Comparison of ENCODE assay signal across 9 mouse cellular contexts in the genomic region with DNA sequence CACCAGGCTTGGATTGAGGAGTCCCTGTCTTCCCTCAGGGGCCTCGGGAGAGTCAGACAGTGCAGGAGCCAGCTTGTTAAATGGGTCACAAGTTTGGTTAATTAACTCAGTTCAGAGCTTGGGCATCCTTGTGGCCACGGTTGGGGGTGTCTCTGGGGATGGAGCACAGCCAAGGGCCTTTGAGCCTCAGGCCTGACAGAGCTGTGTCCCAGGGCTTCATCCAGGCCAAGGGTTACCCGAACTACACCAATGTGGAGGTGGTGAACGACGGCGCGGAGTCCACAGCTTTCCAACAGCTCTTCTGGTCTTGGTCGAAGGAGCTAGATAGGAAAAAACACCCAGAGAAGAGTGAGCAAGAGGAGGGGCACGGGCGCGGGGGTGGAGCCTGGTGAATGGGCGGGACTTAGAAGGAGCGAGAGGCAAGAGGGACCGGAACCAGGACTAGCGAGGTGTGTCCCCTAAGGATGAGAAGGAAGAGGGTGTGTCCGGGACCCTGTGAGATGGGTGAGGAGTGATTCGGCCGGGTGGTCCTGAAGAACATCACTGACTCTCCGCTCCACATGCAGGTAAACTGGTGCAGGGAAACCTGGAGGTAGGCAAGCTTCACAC. TPM values are rescaled to one million over a fixed set of nuclear protein-coding genes. Genes with fewer than 3 reads are reported as not detected.
DNase-seq lines count a peak whose midpoint lies in the region; ATAC-seq and TF ChIP-seq lines count a peak whose summit lies in the region.
"Had no signal": no experiment of that assay in that cellular context is flagged by ENCODE, and none has a peak within 500 bp of the region (broad histone marks: within the 10 kb centered on the region; RNA-seq: fewer than 3 reads in every experiment).

No protein-coding gene starts in this region.

- 20% methylated on average over 19 of the region's 19 CpGs for WGBS in heart, embryonic 14.5 days
- 27% methylated on average over 19 of the region's 19 CpGs for WGBS in forebrain, embryonic 12.5 days
- WGBS in forebrain, postnatal 0 days, result 30% methylated on average over 19 of the region's 19 CpGs

- no peak overlapping the region for H3K27ac ChIP-seq in heart, embryonic 14.5 days (replicated peaks in 1 of 2; ENCODE audit: control insufficient read depth in 1 of 2, insufficient read depth in 1 of 2, low read depth in 2 of 2, low read length in 2 of 2)
- no peak overlapping the region for H3K27ac ChIP-seq in forebrain, embryonic 12.5 days
- H3K27ac ChIP-seq in forebrain, postnatal 0 days (ENCODE audit: low read depth, low read length), result no peak overlapping the region

- no peak overlapping the region for H3K9ac ChIP-seq in heart, embryonic 14.5 days (ENCODE audit: low read length)
- H3K9ac ChIP-seq in forebrain, embryonic 12.5 days, result no peak overlapping the region
- no peak overlapping the region for H3K9ac ChIP-seq in forebrain, postnatal 0 days

- in situ Hi-C loops in Patski (cut with MboI; ENCODE audit: low pct_unique_long_range_greater_than_20kb), result no loop called here

- H3K36me3 ChIP-seq in heart, embryonic 14.5 days (ENCODE audit: control insufficient read depth, insufficient read depth, low read length), result no peaks in the 10 kb centered on the region
- H3K36me3 ChIP-seq in forebrain, embryonic 12.5 days (replicated peaks), result no peaks in the 10 kb centered on the region
- no peaks in the 10 kb centered on the region for H3K36me3 ChIP-seq in forebrain, postnatal 0 days (ENCODE audit: insufficient read depth)

- H3K4me3 ChIP-seq in heart, embryonic 14.5 days (ENCODE audit: control insufficient read depth in 1 of 2, insufficient read depth in 1 of 2, low read depth in 1 of 2, low read length in 2 of 2), result no peak overlapping the region
- no peak overlapping the region for H3K4me3 ChIP-seq in forebrain, embryonic 12.5 days (replicated peaks)
- H3K4me3 ChIP-seq in forebrain, postnatal 0 days (ENCODE audit: low read depth, low read length), result no peak overlapping the region

- no peaks in the 10 kb centered on the region for H3K9me3 ChIP-seq in heart, embryonic 14.5 days (ENCODE audit: control insufficient read depth, low read length)
- H3K9me3 ChIP-seq in forebrain, embryonic 12.5 days, result no peaks in the 10 kb centered on the region
- H3K9me3 ChIP-seq in forebrain, postnatal 0 days (ENCODE audit: low read length), result no peaks in the 10 kb centered on the region

- TF ChIP-seq CTCF in Patski (IDR thresholded peaks at IDR 0.05), result no peak
- no peak for TF ChIP-seq CTCF in forebrain, postnatal 0 days (IDR thresholded peaks at IDR 0.05; ENCODE audit: low read depth)

- POLR2A ChIA-PET in Patski (lab: Charles Lee), result no interaction called here

- CTCF ChIA-PET in Patski (lab: Charles Lee), result interaction anchor here (1.6 to 1.7 kb wide), 2 partner anchors 138 to 155 kb away, joined by 4 to 7 read pairs; partner anchors contain the start of gene Ctdspl

- H3K27me3 ChIP-seq in heart, embryonic 14.5 days (ENCODE audit: control insufficient read depth, insufficient read depth, low read length), result no peaks in the 10 kb centered on the region
- H3K27me3 ChIP-seq in Patski, result no peaks in the 10 kb centered on the region
- H3K27me3 ChIP-seq in forebrain, embryonic 12.5 days, result peaks cover 4% of the 10 kb centered on the region; the same call in 1 of the 2 replicates
- H3K27me3 ChIP-seq in forebrain, postnatal 0 days (ENCODE audit: insufficient read depth, low read length), result no peaks in the 10 kb centered on the region

- H3K4me2 ChIP-seq in heart, embryonic 14.5 days (ENCODE audit: low read length), result peak overlapping the region; percentile 27; the same call in 1 of the 2 replicates
- no peak overlapping the region for H3K4me2 ChIP-seq in forebrain, embryonic 12.5 days
- no peak overlapping the region for H3K4me2 ChIP-seq in forebrain, postnatal 0 days (ENCODE audit: low read depth)

- ATAC-seq in heart, embryonic 14.5 days (ENCODE audit: insufficient number of reproducible peaks, insufficient read depth, low FRiP score, low read depth), result no peak
- peak; percentile 76 for ATAC-seq in Patski
- no peak for ATAC-seq in forebrain, embryonic 12.5 days (ENCODE audit: low FRiP score)
- no peak for ATAC-seq in forebrain, postnatal 0 days

- H3K4me1 ChIP-seq in heart, embryonic 14.5 days (ENCODE audit: control insufficient read depth in 2 of 2, insufficient read depth in 2 of 2, low read length in 2 of 2), result peaks cover 2 to 3% of the 10 kb centered on the region in 2 experiments; a peak in 2 of 4 replicates
- H3K4me1 ChIP-seq in forebrain, embryonic 12.5 days, result 0 out of 2 replicates have a peak, but pooled peaks cover 2% of the 10 kb centered on the region
- H3K4me1 ChIP-seq in forebrain, postnatal 0 days (ENCODE audit: insufficient read depth), result no peaks in the 10 kb centered on the region

- DNase-seq in heart, postnatal 4 days, result no peak
- peak; percentile 84 for DNase-seq in Patski (ENCODE audit: low read depth, low spot score)
- peak; percentile 74 for DNase-seq in kidney, postnatal 10 days
- DNase-seq in lung, postnatal 36 days, result peak; percentile 50
- DNase-seq in cerebellum, adult 9-10 months, result no peak
- DNase-seq in forebrain, postnatal 0 days, result no peak
- DNase-seq: gastrocnemius, postnatal 25 days had no signal

RNA-seq across cellular contexts. Expression of gene Vill, which starts 10.6 kb away (rescaled TPM):
- polyA plus RNA-seq in heart, embryonic 14.5 days (2014; fragmentation: Nextera tagmentation; extraction: Ambion mirVana), result 10.7 and 11.2 TPM in 2 replicates
- total RNA-seq in heart, postnatal 4 days (2021), result 1 to 10 TPM; 4.5 to 5.4 TPM
- 1.9 TPM for polyA plus RNA-seq in Patski (2021)
- polyA plus RNA-seq in forebrain, embryonic 12.5 days (2016; fragmentation: Nextera tagmentation; extraction: Ambion mirVana), result 6.8 and 6.9 TPM in 2 replicates
- total RNA-seq in forebrain, postnatal 0 days (2014; rRNA removed), result 3.3 and 6.5 TPM in 2 replicates
- 2.7 and 3.8 TPM in 2 replicates for polyA plus RNA-seq in forebrain, postnatal 0 days (2015; fragmentation: Nextera tagmentation; extraction: Ambion mirVana)

RNA-seq across cellular contexts. Expression of gene Plcd1, which starts 30.2 kb away (rescaled TPM):
- polyA plus RNA-seq in heart, embryonic 14.5 days (2014; fragmentation: Nextera tagmentation; extraction: Ambion mirVana), result 14.9 and 18.1 TPM in 2 replicates
- 10 to 100 TPM; 16.3 to 20.1 TPM for total RNA-seq in heart, postnatal 4 days (2021)
- 57.9 TPM for polyA plus RNA-seq in Patski (2021)
- polyA plus RNA-seq in forebrain, embryonic 12.5 days (2016; fragmentation: Nextera tagmentation; extraction: Ambion mirVana), result 11.0 and 16.8 TPM in 2 replicates
- 9.6 and 16.1 TPM in 2 replicates for total RNA-seq in forebrain, postnatal 0 days (2014; rRNA removed)
- polyA plus RNA-seq in forebrain, postnatal 0 days (2015; fragmentation: Nextera tagmentation; extraction: Ambion mirVana), result 8.2 and 11.3 TPM in 2 replicates

RNA-seq across cellular contexts. Expression of gene Dlec1, which starts 39.1 kb away (rescaled TPM):
- 0.50 and 0.55 TPM in 2 replicates for polyA plus RNA-seq in heart, embryonic 14.5 days (2014; fragmentation: Nextera tagmentation; extraction: Ambion mirVana)
- total RNA-seq in heart, postnatal 4 days (2021), result under 1 TPM; 0.05 to 0.18 TPM
- polyA plus RNA-seq in Patski (2021), result 8.7 TPM
- 0.79 and 1.0 TPM in 2 replicates for polyA plus RNA-seq in forebrain, embryonic 12.5 days (2016; fragmentation: Nextera tagmentation; extraction: Ambion mirVana)
- total RNA-seq in forebrain, postnatal 0 days (2014; rRNA removed), result 0.85 and 2.0 TPM in 2 replicates
- 0.40 and 0.42 TPM in 2 replicates for polyA plus RNA-seq in forebrain, postnatal 0 days (2015; fragmentation: Nextera tagmentation; extraction: Ambion mirVana)

Comparison
In these comparisons a context has a peak if more than half of its experiments do, and no peak if none do; other contexts are left out.
1. DNase-seq: peak in Patski (single experiment), kidney, postnatal 10 days (single experiment) and lung, postnatal 36 days (single experiment); none in heart, postnatal 4 days (single experiment), cerebellum, adult 9-10 months (single experiment) and forebrain, postnatal 0 days (single experiment).